Mouse (Mus musculus) thymus, adult 2 months (tissue): ENCODE measurements around the gene Spred3. TPM values are rescaled to one million over a fixed set of nuclear protein-coding genes. Genes with fewer than 3 reads are reported as not detected.

Source experiments
- DNase-seq: peaks from one replicate; pipeline ENCODE4 v3.0.0; 2021
- H3K27ac ChIP-seq: fragments of 200-500 bp; 2 replicates; pipeline ENCODE4 v1.5.1; 2012; ENCODE audit warnings: low read length, control low read depth; ENCODE audit not compliant: control insufficient read depth, insufficient read depth
- H3K27me3 ChIP-seq: fragments of 200-500 bp; 2 replicates; pipeline ENCODE4 v1.6.1; 2012; ENCODE audit warnings: mild to moderate bottlenecking, low read length, moderate library complexity, mixed read lengths; ENCODE audit not compliant: control insufficient read depth, insufficient read depth
- H3K36me3 ChIP-seq: fragments of 200-500 bp; 2 replicates; pipeline ENCODE4 v1.6.1; 2012; ENCODE audit warnings: mild to moderate bottlenecking, low read length, moderate library complexity; ENCODE audit not compliant: control insufficient read depth, insufficient read depth
- H3K4me1 ChIP-seq: fragments of 200-500 bp; replicated peaks from 2 replicates; pipeline ENCODE4 v1.6.1; 2012; ENCODE audit warnings: low read length; ENCODE audit not compliant: control insufficient read depth, insufficient read depth
- H3K4me3 ChIP-seq: fragments of 200-500 bp; 2 replicates; pipeline ENCODE4 v1.5.1; 2012; ENCODE audit warnings: mild to moderate bottlenecking, low read length, control low read depth, moderate library complexity; ENCODE audit not compliant: control insufficient read depth, insufficient read depth
- CTCF ChIP-seq: fragments of 200-500 bp; IDR thresholded peaks from 2 replicates; pipeline ENCODE4 v1.5.1; 2012; ENCODE audit warnings: mild to moderate bottlenecking, control low read depth, low read length, moderate library complexity, borderline replicate concordance; ENCODE audit not compliant: control insufficient read depth, poor library complexity, insufficient read depth; ENCODE audit errors: extremely low read depth
- POLR2A ChIP-seq: fragments of 200-500 bp; IDR thresholded peaks from 2 replicates; pipeline ENCODE4 v1.6.1; 2012; ENCODE audit warnings: mild to moderate bottlenecking, low read length, control low read depth, moderate library complexity; ENCODE audit not compliant: control insufficient read depth, poor library complexity, insufficient read depth; ENCODE audit errors: extremely low read depth
- WGBS: fragments of 180-500 bp; shearing (Covaris S2); methylation state at CpG from one replicate; pipeline ENCODE4 v1.1.7; 2018; 5-methylcytosine and 5-hydroxymethylcytosine counted together
- polyA plus RNA-seq: library from polyadenylated mRNA; depleted of rRNA; stranded (reverse); fragments of >200 nt; gene quantifications from 2 replicates; pipeline ENCODE4 v1.2.3, GENCODE M21; 2012; rRNA removed

The Spred3 gene
- polyA plus RNA-seq, 1 experiment = 2.2 TPM

- DNase-seq = peak; percentile 47
- WGBS = 63% methylated on average over 38 of the region's 38 CpGs
- Histone ChIP-seq H3K4me1 (no peaks in the 10 kb centered on the region), H3K36me3 (no peaks in the 10 kb centered on the region), H3K27ac (no peak overlapping the region), H3K4me3 (no peak overlapping the region), H3K27me3 (no peaks in the 10 kb centered on the region)
- TF ChIP-seq CTCF = no peak
- TF ChIP-seq POLR2A = no peak
These were observed 60.9 kb downstream of the Spred3 start for GRCm38 (mm10) chr7:29108992-29109955.

Other genes starting within 250 kb of the Spred3 start
- 243 and 268 TPM in 2 replicates for gene Actn4, start 208.1 kb downstream of the Spred3 start, polyA plus RNA-seq
- gene Eif3k, start 188.5 kb downstream of the Spred3 start, polyA plus RNA-seq = 362 and 396 TPM in 2 replicates
- gene Map4k1, start 188.4 kb downstream of the Spred3 start, polyA plus RNA-seq = 155 and 164 TPM in 2 replicates
- gene Ryr1, start 45.2 kb downstream of the Spred3 start, polyA plus RNA-seq = 0.19 and 0.24 TPM in 2 replicates
- gene Rasgrp4, start 35.6 kb downstream of the Spred3 start, polyA plus RNA-seq = 44.9 and 54.5 TPM in 2 replicates
- 88.8 and 92.3 TPM in 2 replicates for gene Fam98c, start 14.2 kb downstream of the Spred3 start, polyA plus RNA-seq
- gene Ggn, start 201 bp downstream of the Spred3 start, polyA plus RNA-seq = 0.53 and 0.66 TPM in 2 replicates
- 254 and 284 TPM in 2 replicates for gene Psmd8, start 10.3 kb upstream of the Spred3 start, polyA plus RNA-seq
- gene Catsperg1, start 43.6 kb upstream of the Spred3 start, polyA plus RNA-seq = 1.7 and 2.5 TPM in 2 replicates
- gene Kcnk6, start 62.1 kb upstream of the Spred3 start, polyA plus RNA-seq = 34.7 and 37.5 TPM in 2 replicates
- gene Yif1b, start 67.9 kb upstream of the Spred3 start, polyA plus RNA-seq = 143 and 146 TPM in 2 replicates
- 3.6 and 3.7 TPM in 2 replicates for gene 2200002D01Rik, start 78.1 kb upstream of the Spred3 start, polyA plus RNA-seq
- gene Spint2, start 111.5 kb upstream of the Spred3 start, polyA plus RNA-seq = 426 and 460 TPM in 2 replicates
- gene Ppp1r14a, start 118.9 kb upstream of the Spred3 start, polyA plus RNA-seq = 5.4 and 5.8 TPM in 2 replicates
- gene Dpf1, start 133.5 kb upstream of the Spred3 start, polyA plus RNA-seq = 1.6 and 1.8 TPM in 2 replicates